Mouse (Mus musculus): ENCODE results near the gene Rwdd4a. TPM values are rescaled to one million over a fixed set of nuclear protein-coding genes. Genes with fewer than 3 reads are reported as not detected.

Rwdd4a gene
- polyA plus RNA-seq, 1 experiment from 2014 or later = 31.4 TPM

DNA sequence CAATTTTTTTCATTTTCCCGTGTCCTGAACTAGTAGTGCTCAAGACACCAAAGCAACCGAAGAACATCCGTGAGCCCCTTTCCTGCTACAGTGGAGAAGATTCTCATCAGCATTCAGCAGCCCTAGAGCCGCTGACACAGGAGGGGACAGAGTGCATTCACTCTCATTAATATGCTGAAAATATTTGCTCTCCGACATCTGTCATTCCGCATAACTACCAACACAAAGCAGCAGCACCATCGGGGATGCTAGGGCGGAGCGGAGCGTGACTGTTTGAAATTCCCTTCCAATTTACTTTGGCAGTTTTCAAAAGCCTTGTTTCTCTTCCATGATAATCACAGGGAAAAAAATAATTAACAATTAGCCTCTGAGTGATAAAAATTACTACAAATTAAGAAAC, 56.9 kb downstream of the Rwdd4a start:
- no peaks in the 10 kb centered on the region for H3K9me3 ChIP-seq
- no peak overlapping the region for H3K9ac ChIP-seq
- H3K4me1 ChIP-seq = 0 out of 2 replicates have a peak, but pooled peaks cover 3% of the 10 kb centered on the region
- WGBS = 81% methylated on average over 10 of the region's 10 CpGs
- H3K4me3 ChIP-seq = no peak overlapping the region
- no peak for ATAC-seq (ENCODE audit: borderline replicate concordance, extremely low read depth, low FRiP score, low TSS enrichment)
- H3K27ac ChIP-seq = no peak overlapping the region
- no peaks in the 10 kb centered on the region for H3K27me3 ChIP-seq
- no peak overlapping the region for H3K4me2 ChIP-seq
- H3K36me3 ChIP-seq = no peaks in the 10 kb centered on the region

DNA sequence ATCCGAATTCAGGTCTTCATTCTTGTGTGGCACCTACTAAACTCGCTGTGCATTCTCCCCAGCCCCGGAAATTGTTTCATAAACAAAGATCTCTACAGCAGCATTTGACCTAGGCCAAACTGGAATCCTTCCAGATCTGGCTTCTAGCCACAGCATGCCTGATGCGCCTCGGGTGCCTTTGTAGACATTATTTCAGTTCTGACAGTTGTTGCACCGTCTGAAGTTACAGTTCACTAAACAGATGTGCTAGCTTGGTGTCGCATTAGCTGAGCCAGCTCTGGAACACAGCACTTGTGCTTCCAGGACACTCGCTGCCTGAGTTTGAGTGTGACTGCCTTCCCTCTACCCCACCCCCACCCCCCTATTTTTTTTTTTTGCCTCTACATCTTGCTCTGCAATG, 67.2 kb downstream of the Rwdd4a start:
- WGBS = 39% methylated on average over 8 of the region's 8 CpGs
- H3K36me3 ChIP-seq = no peaks in the 10 kb centered on the region
- H3K9ac ChIP-seq = no peak overlapping the region
- no peaks in the 10 kb centered on the region for H3K27me3 ChIP-seq
- H3K27ac ChIP-seq = no peak overlapping the region
- ATAC-seq (ENCODE audit: borderline replicate concordance, extremely low read depth, low FRiP score, low TSS enrichment) = peak; percentile 76; the same call in 1 of the 2 replicates
- no peak overlapping the region for H3K4me2 ChIP-seq
- peaks cover 3% of the 10 kb centered on the region; the same call in 1 of the 2 replicates for H3K4me1 ChIP-seq
- no peak overlapping the region for H3K4me3 ChIP-seq
- H3K9me3 ChIP-seq = no peaks in the 10 kb centered on the region

Small RNAs within 50 kb of the gene (microRNA-seq; reads per million reads assigned to microRNA genes)
- gene Gm27409 = not detected

Other genes with a start within 250 kb of the Rwdd4a start
- 11.0 and 12.7 TPM in 2 replicates for gene Stox2, start 87.3 kb upstream of the Rwdd4a start, polyA plus RNA-seq (2015; fragmentation: Nextera tagmentation; extraction: Ambion mirVana)
- gene Trappc11, start 194 bp upstream of the Rwdd4a start, polyA plus RNA-seq (2015; fragmentation: Nextera tagmentation; extraction: Ambion mirVana) = 27.9 and 29.3 TPM in 2 replicates
- 13.6 and 13.7 TPM in 2 replicates for gene Ing2, start 141.9 kb downstream of the Rwdd4a start, polyA plus RNA-seq (2015; fragmentation: Nextera tagmentation; extraction: Ambion mirVana)
- 25.0 and 25.1 TPM in 2 replicates for gene Cdkn2aip, start 180.3 kb downstream of the Rwdd4a start, polyA plus RNA-seq (2015; fragmentation: Nextera tagmentation; extraction: Ambion mirVana)

Measured in lung, embryonic 15.5 days (tissue).